Mouse (Mus musculus): ENCODE data around the gene Rxrg. TPM values are rescaled to one million over a fixed set of nuclear protein-coding genes. Genes with fewer than 3 reads are reported as not detected.
A peak's percentile ranks its signal among the peaks of the same experiment; 100 is the strongest.

The Rxrg gene
- polyA plus RNA-seq, 1 experiment: 12.9 TPM

DNA sequence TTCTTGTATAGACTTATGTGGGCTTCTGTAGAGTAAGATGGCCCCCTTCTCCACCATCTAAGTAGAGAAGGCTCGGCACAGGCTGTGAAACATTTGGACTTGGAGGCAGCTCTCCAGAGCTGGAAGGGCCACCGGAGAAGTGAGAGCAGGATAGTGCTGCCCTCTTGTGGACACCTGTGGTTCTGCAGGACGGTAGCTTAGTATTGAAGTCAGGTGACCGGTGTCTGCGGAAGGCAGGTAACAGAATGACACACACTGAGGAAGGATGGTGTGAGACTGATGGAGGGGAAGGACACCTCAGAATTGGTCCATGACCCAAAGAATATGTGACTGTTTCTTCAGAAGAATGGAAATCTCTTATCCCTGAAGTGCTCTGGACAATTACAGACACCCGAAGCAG is 71.6 kb downstream of the Rxrg start:
- Histone ChIP-seq H3K4me1 (ENCODE audit: control insufficient read depth, insufficient read depth, low read length) (no peaks in the 10 kb centered on the region), H3K27ac (ENCODE audit: insufficient read depth, low read length) (no peak overlapping the region), H3K4me3 (ENCODE audit: insufficient read depth, low read length) (no peak overlapping the region)
- TF ChIP-seq POLR2A (IDR thresholded peaks at IDR 0.05; ENCODE audit: extremely low read depth, insufficient read depth, low read length) (no peak), CTCF (IDR thresholded peaks at IDR 0.05; ENCODE audit: extremely low read depth, insufficient read depth, low read length) (peak; percentile 78)

DNA sequence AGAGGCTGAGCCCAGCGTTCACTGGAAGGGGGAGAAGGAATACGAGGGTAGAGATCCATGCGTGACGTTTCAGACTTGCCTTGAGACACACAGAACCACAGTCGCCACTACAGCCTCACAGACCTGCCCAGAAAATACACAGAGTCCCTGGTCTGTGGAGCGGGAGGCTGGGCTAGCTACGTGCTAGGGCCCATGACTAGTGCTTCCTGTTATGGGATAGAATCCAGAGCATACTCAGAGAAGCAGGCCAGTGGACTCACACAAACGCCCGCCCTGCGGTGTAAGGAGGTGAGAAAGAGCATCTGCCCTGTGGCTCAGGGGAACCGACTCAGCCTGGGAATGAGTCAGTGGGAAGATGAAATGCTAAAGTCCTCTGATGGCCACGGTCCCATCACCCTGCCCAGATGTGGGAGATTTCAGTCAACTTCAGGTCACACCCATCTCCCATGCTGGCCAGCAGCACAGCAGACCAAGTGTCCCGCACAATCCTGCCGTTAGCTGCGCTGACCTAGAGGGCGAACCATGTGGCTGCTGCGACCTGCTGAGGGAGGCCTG is 74.3 kb downstream of the Rxrg start:
- Histone ChIP-seq H3K4me3 (ENCODE audit: insufficient read depth, low read length) (no peak overlapping the region), H3K27ac (ENCODE audit: insufficient read depth, low read length) (no peak overlapping the region), H3K4me1 (ENCODE audit: control insufficient read depth, insufficient read depth, low read length) (no peaks in the 10 kb centered on the region)
- TF ChIP-seq POLR2A (IDR thresholded peaks at IDR 0.05; ENCODE audit: extremely low read depth, insufficient read depth, low read length) (no peak), CTCF (IDR thresholded peaks at IDR 0.05; ENCODE audit: extremely low read depth, insufficient read depth, low read length) (no peak)

DNA sequence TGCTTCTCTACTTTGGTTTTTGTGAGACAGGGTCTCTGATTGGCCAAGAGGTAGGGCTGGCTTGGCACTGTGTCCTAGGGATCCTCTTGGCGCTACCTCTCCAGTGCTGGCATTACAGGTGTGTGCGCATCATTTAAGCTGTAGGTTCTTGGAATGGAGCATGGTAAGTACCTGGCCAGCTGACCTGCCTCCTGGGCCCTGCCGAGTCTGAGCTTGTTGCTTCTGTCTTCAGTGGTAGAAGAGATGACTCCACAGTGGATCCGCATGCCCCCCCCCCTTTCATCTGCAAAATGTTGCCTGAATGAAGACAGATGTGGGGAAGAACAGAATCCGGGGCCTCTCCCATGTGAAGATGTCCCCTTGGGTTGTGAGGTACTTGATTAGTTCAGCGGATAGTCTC is 80.9 kb downstream of the Rxrg start:
- TF ChIP-seq CTCF (IDR thresholded peaks at IDR 0.05; ENCODE audit: extremely low read depth, insufficient read depth, low read length) (no peak), POLR2A (IDR thresholded peaks at IDR 0.05; ENCODE audit: extremely low read depth, insufficient read depth, low read length) (no peak)
- no peaks in the 10 kb centered on the region for H3K4me1 ChIP-seq (ENCODE audit: control insufficient read depth, insufficient read depth, low read length)
- H3K4me3 ChIP-seq (ENCODE audit: insufficient read depth, low read length): no peak overlapping the region
- no peak overlapping the region for H3K27ac ChIP-seq (ENCODE audit: insufficient read depth, low read length)

DNA sequence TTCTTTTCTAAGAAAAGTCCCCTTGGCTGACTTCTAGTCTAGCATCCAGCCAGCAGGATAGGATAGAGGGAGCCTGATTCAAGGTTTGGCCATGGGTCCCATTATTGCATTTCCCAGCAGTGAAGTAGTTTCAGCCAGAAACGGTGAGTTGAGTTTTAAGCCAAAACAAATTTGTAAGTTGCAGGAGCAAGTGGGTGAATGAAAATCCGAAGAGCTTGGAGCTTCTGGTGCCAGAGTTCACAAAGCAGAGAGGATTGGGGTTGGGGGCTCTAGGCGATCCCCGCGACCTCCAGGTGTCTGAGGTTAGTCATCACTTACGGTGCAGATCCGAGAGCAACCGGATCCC is 89.8 kb downstream of the Rxrg start:
- no peak for TF ChIP-seq POLR2A (IDR thresholded peaks at IDR 0.05; ENCODE audit: extremely low read depth, insufficient read depth, low read length)
- no peak for TF ChIP-seq CTCF (IDR thresholded peaks at IDR 0.05; ENCODE audit: extremely low read depth, insufficient read depth, low read length)
- no peak overlapping the region for H3K4me3 ChIP-seq (ENCODE audit: insufficient read depth, low read length)
- H3K4me1 ChIP-seq (ENCODE audit: control insufficient read depth, insufficient read depth, low read length): peaks cover 2% of the 10 kb centered on the region
- H3K27ac ChIP-seq (ENCODE audit: insufficient read depth, low read length): no peak overlapping the region

DNA sequence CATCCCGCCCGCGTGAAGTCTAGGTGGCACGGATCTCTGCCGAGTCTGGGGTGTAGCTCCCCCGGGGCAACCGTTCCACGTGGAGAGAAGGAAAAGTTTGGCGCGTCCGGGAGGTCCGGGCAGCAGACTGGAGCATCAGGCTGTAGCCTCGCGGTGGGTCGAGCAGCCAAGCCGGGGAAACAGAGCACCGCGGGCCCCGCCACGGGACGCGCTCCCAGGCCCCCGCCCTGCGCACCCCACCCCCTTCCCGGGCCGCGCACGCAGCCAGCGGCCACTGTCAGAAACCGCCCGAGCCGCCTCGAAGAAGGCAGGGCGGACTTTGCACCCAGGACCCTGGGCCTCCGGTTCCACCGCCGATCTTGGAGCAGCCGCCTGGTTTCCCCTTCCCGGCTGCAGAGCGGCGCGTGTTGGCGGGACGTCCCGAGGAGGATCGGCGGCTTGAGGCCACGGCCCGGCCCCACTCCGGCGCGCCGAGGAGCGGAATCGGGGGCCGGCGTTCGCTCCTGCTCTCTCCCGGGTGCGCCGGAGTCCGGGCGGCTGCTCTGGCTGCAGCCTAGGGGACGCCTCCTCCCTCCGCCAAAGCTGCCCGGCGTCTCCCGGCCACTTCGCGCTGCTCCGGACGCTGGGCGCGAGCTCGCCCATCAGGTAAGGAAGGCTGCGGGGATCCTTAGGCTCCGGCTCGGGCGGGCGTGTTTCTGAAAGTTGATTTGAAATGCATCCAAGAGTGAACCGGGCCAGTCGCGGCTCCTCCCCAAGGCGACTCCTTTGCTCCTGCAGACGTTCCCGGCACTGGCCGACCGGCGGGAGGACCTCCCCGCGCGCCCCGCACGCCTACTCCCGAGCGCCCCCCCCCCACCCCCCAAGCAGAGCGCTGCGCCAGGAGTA is 90.4 kb downstream of the Rxrg start:
- peaks cover 2% of the 10 kb centered on the region for H3K4me1 ChIP-seq (ENCODE audit: control insufficient read depth, insufficient read depth, low read length)
- no peak overlapping the region for H3K4me3 ChIP-seq (ENCODE audit: insufficient read depth, low read length)
- no peak overlapping the region for H3K27ac ChIP-seq (ENCODE audit: insufficient read depth, low read length)
- TF ChIP-seq POLR2A (IDR thresholded peaks at IDR 0.05; ENCODE audit: extremely low read depth, insufficient read depth, low read length) (no peak), CTCF (IDR thresholded peaks at IDR 0.05; ENCODE audit: extremely low read depth, insufficient read depth, low read length) (no peak)

DNA sequence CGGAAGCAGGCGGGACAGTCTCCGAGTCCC is 90.9 kb downstream of the Rxrg start, which contains the start of gene Lmx1a:
TSS of gene Lmx1a (plus strand) at position 6 of the 30 bp plus-strand sequence.
- no peak for TF ChIP-seq POLR2A (IDR thresholded peaks at IDR 0.05; ENCODE audit: extremely low read depth, insufficient read depth, low read length)
- TF ChIP-seq CTCF (IDR thresholded peaks at IDR 0.05; ENCODE audit: extremely low read depth, insufficient read depth, low read length): no peak
- Histone ChIP-seq H3K4me3 (ENCODE audit: insufficient read depth, low read length) (no peak within 1 kb of the TSS), H3K27ac (ENCODE audit: insufficient read depth, low read length) (no peak within 1 kb of the TSS)

More for the DNA sequence above, 90.9 kb downstream of the Rxrg start, which contains the start of gene Lmx1a:
- H3K4me1 ChIP-seq (ENCODE audit: control insufficient read depth, insufficient read depth, low read length): peaks cover 2% of the 10 kb centered on the region

Other genes starting within 250 kb of the Rxrg start
- 32.6 and 33.4 TPM in 2 replicates for gene Aldh9a1, start 248.4 kb upstream of the Rxrg start, polyA plus RNA-seq (2012; rRNA removed)
- gene Mgst3, start 204.5 kb upstream of the Rxrg start, polyA plus RNA-seq (2012; rRNA removed): 209 and 231 TPM in 2 replicates
- gene Lrrc52, start 131.6 kb upstream of the Rxrg start, polyA plus RNA-seq (2012; rRNA removed): not detected in 2 replicates
- gene Lmx1a, start 90.9 kb downstream of the Rxrg start, polyA plus RNA-seq (2012; rRNA removed): 0.02 TPM in 2 replicates

Measured in cortical plate, adult 2 months (tissue).